8 mouse cellular contexts compared by ENCODE assay signal in genomic region chr12:79675440-79676176, GRCm38 (mm10).
DNase-seq lines count a peak whose midpoint lies in the region; ATAC-seq lines count a peak whose summit lies in the region.

No protein-coding gene starts in this region.

- no peak overlapping the region for H3K9ac ChIP-seq in heart, embryonic 12.5 days

- peak overlapping the region; percentile 31; the same call in 1 of the 2 replicates for H3K27ac ChIP-seq in heart, embryonic 12.5 days (ENCODE audit: poor library complexity, severe bottlenecking)

- H3K4me2 ChIP-seq in heart, embryonic 12.5 days: no peak overlapping the region

- 57% methylated on average over 13 of the region's 13 CpGs for WGBS in heart, embryonic 12.5 days

- DNase-seq in 3T3-L1 (ENCODE audit: low read depth, low spot score): peak; percentile 46
- peak; percentile 57 for DNase-seq in NIH3T3 (ENCODE audit: low read depth)
- DNase-seq in kidney, postnatal 36 days: peak; percentile 47 to 78
- peak; percentile 21 for DNase-seq in testis, postnatal 14 days (ENCODE audit: low spot score)
- no peak for DNase-seq in cerebellum, postnatal 4 days (ENCODE audit: low spot score in 2 of 2)
- DNase-seq in thymus, postnatal 25 days: no peak

- H3K36me3 ChIP-seq in heart, embryonic 12.5 days: no peaks in the 10 kb centered on the region

- no peak overlapping the region for H3K4me3 ChIP-seq in heart, embryonic 12.5 days

- no peaks in the 10 kb centered on the region for H3K27me3 ChIP-seq in heart, embryonic 12.5 days (replicated peaks)

- no peak for ATAC-seq in heart, embryonic 12.5 days (ENCODE audit: insufficient number of reproducible peaks, low FRiP score)
- ATAC-seq in inflammation-experienced regulatory T-cells, adult 6 months: no peak

- H3K4me1 ChIP-seq in heart, embryonic 12.5 days (replicated peaks): peaks cover 32% of the 10 kb centered on the region

- no peaks in the 10 kb centered on the region for H3K9me3 ChIP-seq in heart, embryonic 12.5 days (replicated peaks)

Comparison
In these comparisons a context has a peak if more than half of its experiments do, and no peak if none do; other contexts are left out.
1. DNase-seq: peak in 3T3-L1 (single experiment), NIH3T3 (single experiment), kidney, postnatal 36 days (2 of 2) and testis, postnatal 14 days (single experiment); none in cerebellum, postnatal 4 days (0 of 2) and thymus, postnatal 25 days (single experiment).